Mouse (Mus musculus): ENCODE results near the gene Dao. TPM values are rescaled to one million over a fixed set of nuclear protein-coding genes. Genes with fewer than 3 reads are reported as not detected.
A peak's percentile ranks its signal among the peaks of the same experiment; 100 is the strongest.

Dao gene
- total and polyA plus RNA-seq, 3 experiments = 1.4 to 3.6 (median 1.9) TPM

DNA sequence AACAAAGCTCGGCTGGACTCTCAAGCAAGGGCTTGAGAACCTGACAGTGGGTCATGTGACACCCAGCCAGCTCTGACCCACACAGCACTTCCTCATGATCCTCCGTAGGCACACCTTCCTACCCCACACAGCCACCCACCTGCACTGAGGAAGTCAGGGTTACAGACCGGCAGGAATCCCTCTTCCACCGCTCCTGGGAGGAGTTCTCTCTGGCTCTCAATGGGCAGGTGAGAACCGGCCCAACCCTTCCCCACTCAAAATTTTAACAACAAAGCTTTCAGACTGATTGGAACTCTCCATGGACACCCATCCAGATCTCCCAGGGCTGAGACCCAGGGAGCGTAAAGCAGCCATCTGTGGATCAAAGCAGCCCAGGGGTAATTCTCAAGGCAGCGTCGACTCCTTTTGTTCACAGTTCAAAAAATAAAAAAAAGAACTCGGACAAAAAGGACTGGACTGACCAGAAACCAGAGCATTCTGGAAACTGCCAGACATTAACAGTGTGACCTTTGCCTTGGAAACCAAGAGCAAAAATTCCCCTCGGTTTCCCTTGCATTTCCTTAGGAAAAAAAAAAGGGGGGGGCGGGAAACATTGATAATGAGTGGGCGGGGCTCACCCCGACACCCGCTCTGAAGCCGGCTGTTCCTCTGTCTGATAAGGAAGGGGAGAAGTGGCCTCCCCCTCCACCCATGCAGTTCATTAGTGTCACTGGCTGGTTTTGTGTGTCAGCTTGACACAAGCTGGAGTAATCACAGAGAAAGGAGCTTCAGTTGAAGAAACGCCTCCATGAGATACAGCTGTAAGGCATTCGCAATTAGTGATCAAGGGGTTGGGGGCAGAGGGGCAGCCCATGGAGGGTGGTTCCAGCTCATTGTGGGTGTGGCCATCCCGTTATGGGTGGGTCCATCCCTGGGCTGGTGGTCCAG is 30.7 kb upstream of the Dao start:
- dilution Hi-C loops (cut with MboI; ENCODE audit: extremely low pct_ligation_motif_present, extremely low pct_unique_long_range_greater_than_20kb, low sequenced_read_pairs) (no loop called here), in situ Hi-C loops (cut with MboI; ENCODE audit: low pct_ligation_motif_present, low pct_unique_long_range_greater_than_20kb, low sequenced_read_pairs) (loop anchor here (10.0 kb wide), 1 partner anchor 152 kb away; the partner anchor contains the start of gene Alkbh2)
- TF ChIP-seq KAT2A (IDR thresholded peaks at IDR 0.05; ENCODE audit: insufficient replicate concordance, low read length) (no peak), RCOR1 (conservative IDR thresholded peaks at IDR 0.05; ENCODE audit: low read depth, low read length) (no peak), USF1 (IDR thresholded peaks at IDR 0.05; ENCODE audit: low read depth, low read length) (0 out of 2 replicates have a peak, but pooled peaks have one; percentile 15), USF2 (conservative IDR thresholded peaks at IDR 0.05; ENCODE audit: low read depth, low read length) (0 out of 2 replicates have a peak, but pooled peaks have one; percentile 26), EP300 (IDR thresholded peaks at IDR 0.05; ENCODE audit: low read length) (no peak), NRF1 (IDR thresholded peaks at IDR 0.05; ENCODE audit: low read depth, low read length) (no peak)
- Histone ChIP-seq H3K27me3 (replicated peaks) (no peaks in the 10 kb centered on the region), H3K4me3 (replicated peaks in 1 of 3; ENCODE audit: low read depth in 2 of 3, low read length in 2 of 3, poor library complexity in 1 of 3) (no peak overlapping the region), H3K79me2 (replicated peaks; ENCODE audit: control insufficient read depth, extremely low read depth, insufficient read depth, poor library complexity, severe bottlenecking) (no peaks in the 10 kb centered on the region), H3K4me2 (ENCODE audit: insufficient read depth, low read depth, poor library complexity, severe bottlenecking) (no peak overlapping the region), H3K27ac (ENCODE audit: insufficient read depth, low read depth) (no peak overlapping the region), H3K9ac (ENCODE audit: insufficient read depth, low read depth) (no peak overlapping the region), H3K4me1 (ENCODE audit: control insufficient read depth in 1 of 2, insufficient read depth in 2 of 2) (peaks cover 15 to 54% of the 10 kb centered on the region in 2 experiments), H3K9me3 (replicated peaks; ENCODE audit: low read length) (no peaks in the 10 kb centered on the region), H3K36me3 (replicated peaks in 1 of 2; ENCODE audit: control insufficient read depth in 1 of 2, insufficient read depth in 1 of 2, low read length in 1 of 2) (peaks cover 25 to 75% of the 10 kb centered on the region in 2 experiments)
- DNase-seq (ENCODE audit: extremely low read depth) = no peak

DNA sequence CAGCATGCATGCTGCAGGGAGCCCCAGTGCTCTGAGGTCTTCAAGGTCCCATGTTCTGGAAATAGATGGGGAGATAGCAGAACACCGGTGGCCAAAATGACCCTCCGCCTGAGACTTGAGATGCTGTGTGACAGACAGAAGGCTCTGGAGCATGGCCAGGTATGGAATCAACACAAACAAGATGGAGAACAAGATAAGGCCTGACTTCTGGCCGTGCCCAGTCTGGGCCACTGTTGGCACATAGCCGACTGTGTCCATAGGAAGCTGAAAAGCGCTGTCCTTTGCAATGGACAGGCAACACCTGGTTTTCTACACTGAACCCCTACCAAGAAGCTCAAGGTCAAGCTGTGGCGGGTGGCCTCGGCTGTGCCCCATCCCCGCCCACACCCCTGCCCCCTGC is 29.7 kb upstream of the Dao start:
- DNase-seq (ENCODE audit: extremely low read depth) = no peak
- no peaks in the 10 kb centered on the region for H3K79me2 ChIP-seq (replicated peaks; ENCODE audit: control insufficient read depth, extremely low read depth, insufficient read depth, poor library complexity, severe bottlenecking)
- H3K36me3 ChIP-seq (replicated peaks in 1 of 2; ENCODE audit: control insufficient read depth in 1 of 2, insufficient read depth in 1 of 2, low read length in 1 of 2) = peaks cover 24 to 75% of the 10 kb centered on the region in 2 experiments
- H3K4me1 ChIP-seq (ENCODE audit: control insufficient read depth in 1 of 2, insufficient read depth in 2 of 2) = peaks cover 15 to 54% of the 10 kb centered on the region in 2 experiments
- no peak overlapping the region for H3K4me3 ChIP-seq (replicated peaks in 1 of 3; ENCODE audit: low read depth in 2 of 3, low read length in 2 of 3, poor library complexity in 1 of 3)
- in situ Hi-C loops (cut with MboI; ENCODE audit: low pct_ligation_motif_present, low pct_unique_long_range_greater_than_20kb, low sequenced_read_pairs) = loop anchor here (10.0 kb wide), 1 partner anchor 151 kb away; the partner anchor contains the start of gene Alkbh2
- dilution Hi-C loops (cut with MboI; ENCODE audit: extremely low pct_ligation_motif_present, extremely low pct_unique_long_range_greater_than_20kb, low sequenced_read_pairs) = no loop called here
- H3K27me3 ChIP-seq (replicated peaks) = no peaks in the 10 kb centered on the region
- H3K9me3 ChIP-seq (replicated peaks; ENCODE audit: low read length) = no peaks in the 10 kb centered on the region
- no peak overlapping the region for H3K4me2 ChIP-seq (ENCODE audit: insufficient read depth, low read depth, poor library complexity, severe bottlenecking)
- no peak for TF ChIP-seq PAX5 (IDR thresholded peaks at IDR 0.05; ENCODE audit: low read length)
- TF ChIP-seq USF1 (IDR thresholded peaks at IDR 0.05; ENCODE audit: low read depth, low read length) = no peak
- TF ChIP-seq UBTF (IDR thresholded peaks at IDR 0.05; ENCODE audit: low read depth, low read length) = no peak
- TF ChIP-seq ZC3H11A (IDR thresholded peaks at IDR 0.05; ENCODE audit: low read depth, low read length) = no peak
- TF ChIP-seq ZMIZ1 (IDR thresholded peaks at IDR 0.05; ENCODE audit: low read depth, low read length) = no peak
- TF ChIP-seq CHD1 (IDR thresholded peaks at IDR 0.05; ENCODE audit: low read depth, low read length) = no peak
- no peak for TF ChIP-seq BHLHE40 (IDR thresholded peaks at IDR 0.05; ENCODE audit: low read depth, low read length)
- TF ChIP-seq KAT2A (IDR thresholded peaks at IDR 0.05; ENCODE audit: insufficient replicate concordance, low read length) = no peak
- TF ChIP-seq CTCF (conservative IDR thresholded peaks at IDR 0.05 in 1 of 2, IDR thresholded peaks at IDR 0.05 in 1 of 2; ENCODE audit: low read depth in 2 of 2, low read length in 2 of 2) = no peak
- TF ChIP-seq SMC3 (IDR thresholded peaks at IDR 0.05; ENCODE audit: low read depth, low read length) = no peak
- no peak for TF ChIP-seq JUND (conservative IDR thresholded peaks at IDR 0.05; ENCODE audit: low read depth, low read length)
- TF ChIP-seq ZKSCAN1 (IDR thresholded peaks at IDR 0.05; ENCODE audit: borderline replicate concordance, low read depth, low read length) = no peak
- no peak for TF ChIP-seq NRF1 (IDR thresholded peaks at IDR 0.05; ENCODE audit: low read depth, low read length)
- TF ChIP-seq ETS1 (conservative IDR thresholded peaks at IDR 0.05; ENCODE audit: low read depth, low read length) = no peak
- no peak for TF ChIP-seq POLR2A (IDR thresholded peaks at IDR 0.05; ENCODE audit: low read depth, low read length)
- no peak overlapping the region for H3K9ac ChIP-seq (ENCODE audit: insufficient read depth, low read depth)
- no peak overlapping the region for H3K27ac ChIP-seq (ENCODE audit: insufficient read depth, low read depth)

Data from CH12.LX (cell line).